8 mouse cellular contexts compared by ENCODE assay signal in genomic region chr12:112617898-112618380, GRCm38 (mm10). TPM values are rescaled to one million over a fixed set of nuclear protein-coding genes. Genes with fewer than 3 reads are reported as not detected.
A peak's percentile ranks its signal among the peaks of the same experiment; 100 is the strongest.
DNase-seq lines count a peak whose midpoint lies in the region; ATAC-seq and TF ChIP-seq lines count a peak whose summit lies in the region.

No protein-coding gene starts in this region.

- H3K36me3 ChIP-seq in G1E (replicated peaks), result peaks cover 4% of the 10 kb centered on the region
- no peaks in the 10 kb centered on the region for H3K36me3 ChIP-seq in hindbrain, embryonic 15.5 days

- H3K9ac ChIP-seq in hindbrain, embryonic 15.5 days, result no peak overlapping the region

- H3K27ac ChIP-seq in hindbrain, embryonic 15.5 days (replicated peaks), result no peak overlapping the region

- DNase-seq in G1E (ENCODE audit: low spot score), result peak; percentile 67
- peak; percentile 84 for DNase-seq in c-Kit-positive CD71-negative TER-119-negative erythroid progenitor cells, embryonic 14.5 days (ENCODE audit: low read depth)
- peak; percentile 61 to 75 for DNase-seq in frontal cortex, postnatal 14 days (ENCODE audit: low spot score in 2 of 2)
- DNase-seq in left cerebral cortex, adult 11 months (ENCODE audit: low spot score), result peak; percentile 74
- peak; percentile 77 for DNase-seq in lung, postnatal 25 days (ENCODE audit: low spot score)
- DNase-seq in right cerebral cortex, adult 2 months (ENCODE audit: low spot score in 2 of 2), result peak; percentile 61 to 67
- DNase-seq in urinary bladder, postnatal 25 days (ENCODE audit: low spot score), result no peak

- H3K4me3 ChIP-seq in G1E (ENCODE audit: low read depth, low read length), result no peak overlapping the region
- no peak overlapping the region for H3K4me3 ChIP-seq in hindbrain, embryonic 15.5 days

- no peak overlapping the region for H3K4me2 ChIP-seq in hindbrain, embryonic 15.5 days

- peak; percentile 55 for TF ChIP-seq CTCF in G1E (IDR thresholded peaks at IDR 0.05; ENCODE audit: low read depth, low read length)

- H3K27me3 ChIP-seq in G1E (ENCODE audit: insufficient read depth, low read length), result peaks cover 66% of the 10 kb centered on the region
- peaks cover 17% of the 10 kb centered on the region for H3K27me3 ChIP-seq in hindbrain, embryonic 15.5 days

- no peaks in the 10 kb centered on the region for H3K9me3 ChIP-seq in G1E (replicated peaks)
- no peaks in the 10 kb centered on the region for H3K9me3 ChIP-seq in hindbrain, embryonic 15.5 days

- ATAC-seq in G1E (ENCODE audit: extremely low read depth, insufficient number of reproducible peaks, low FRiP score, poor library complexity, severe bottlenecking), result peak; percentile 73
- ATAC-seq in hindbrain, embryonic 15.5 days (ENCODE audit: low FRiP score, low read depth), result peak; percentile 17; the same call in 1 of the 2 replicates

- 11% methylated on average over 8 of the region's 8 CpGs for WGBS in hindbrain, embryonic 15.5 days

- peaks cover 2% of the 10 kb centered on the region; the same call in 1 of the 2 replicates for H3K4me1 ChIP-seq in G1E (ENCODE audit: insufficient read depth, low read depth, low read length)
- peaks cover 17% of the 10 kb centered on the region for H3K4me1 ChIP-seq in hindbrain, embryonic 15.5 days (replicated peaks)

RNA-seq across cellular contexts. Expression of gene Adssl1, which starts 1.9 kb away (rescaled TPM):
- total RNA-seq in G1E (2014; fragmentation: Nextera tagmentation) (not detected in 2 replicates), G1E (2017) (0.06 TPM in 1 of 2 replicates, not detected in the other)
- 0.05 TPM in 1 of 2 replicates, not detected in the other for polyA plus RNA-seq in G1E (2012)
- polyA plus RNA-seq in hindbrain, embryonic 15.5 days (2015; fragmentation: Nextera tagmentation; extraction: Ambion mirVana), result 5.8 and 6.3 TPM in 2 replicates

RNA-seq across cellular contexts. Expression of gene Siva1, which starts 26.5 kb away (rescaled TPM):
- total RNA-seq in G1E (2014; fragmentation: Nextera tagmentation) (60.7 and 75.5 TPM in 2 replicates), G1E (2017) (205 and 214 TPM in 2 replicates)
- polyA plus RNA-seq in G1E (2012), result 94.5 and 98.9 TPM in 2 replicates
- 55.6 and 61.2 TPM in 2 replicates for polyA plus RNA-seq in hindbrain, embryonic 15.5 days (2015; fragmentation: Nextera tagmentation; extraction: Ambion mirVana)

RNA-seq across cellular contexts. Expression of gene Inf2, which starts 29.4 kb away (rescaled TPM):
- total RNA-seq in G1E (2014; fragmentation: Nextera tagmentation) (4.2 and 5.4 TPM in 2 replicates), G1E (2017) (2.3 and 2.5 TPM in 2 replicates)
- 26.0 and 29.5 TPM in 2 replicates for polyA plus RNA-seq in G1E (2012)
- 0.89 and 1.0 TPM in 2 replicates for polyA plus RNA-seq in hindbrain, embryonic 15.5 days (2015; fragmentation: Nextera tagmentation; extraction: Ambion mirVana)

RNA-seq across cellular contexts. Expression of gene Akt1, which starts 56.7 kb away (rescaled TPM):
- total RNA-seq in G1E (2014; fragmentation: Nextera tagmentation) (150 and 168 TPM in 2 replicates), G1E (2017) (121 and 131 TPM in 2 replicates)
- 461 and 512 TPM in 2 replicates for polyA plus RNA-seq in G1E (2012)
- polyA plus RNA-seq in hindbrain, embryonic 15.5 days (2015; fragmentation: Nextera tagmentation; extraction: Ambion mirVana), result 150 and 159 TPM in 2 replicates

Comparison
In these comparisons a context has a peak if more than half of its experiments do, and no peak if none do; other contexts are left out.
1. RNA of gene Inf2, which starts 29.4 kb away (polyA plus RNA-seq): 26.0 to 29.5 TPM in G1E; 0.89 to 1.0 TPM in hindbrain, embryonic 15.5 days; every median in the first group is over 10 times any median in the second.